Mouse (Mus musculus) liver, adult 2 months (tissue): ENCODE measurements around the gene Rwdd2a. TPM values are rescaled to one million over a fixed set of nuclear protein-coding genes. Genes with fewer than 3 reads are reported as not detected.

Experiments
- DNase-seq: peaks from one replicate; pipeline ENCODE4 v3.0.0-alpha.2; 2011; ENCODE audit warnings: low read depth, low spot score; ENCODE audit errors: extremely low read depth
- H3K27ac ChIP-seq: fragments of 200-500 bp; replicated peaks from 2 replicates; pipeline ENCODE4 v1.5.1; 2012; ENCODE audit warnings: low read depth, mild to moderate bottlenecking, control low read depth, inconsistent platforms, low read length; ENCODE audit not compliant: insufficient read depth
- H3K27me3 ChIP-seq: fragments of 200-500 bp; 2 replicates; pipeline ENCODE4 v1.6.1; 2012; ENCODE audit warnings: mild to moderate bottlenecking, moderate library complexity, low read length, inconsistent platforms; ENCODE audit not compliant: control insufficient read depth, insufficient read depth
- H3K36me3 ChIP-seq: fragments of 200-500 bp; 2 replicates; pipeline ENCODE4 v1.6.1; 2012; ENCODE audit warnings: low read length, inconsistent platforms; ENCODE audit not compliant: control insufficient read depth, insufficient read depth
- H3K4me1 ChIP-seq: fragments of 200-500 bp; 2 replicates; pipeline ENCODE4 v1.6.1; 2011; ENCODE audit warnings: low read length; ENCODE audit not compliant: control insufficient read depth, insufficient read depth
- H3K4me3 ChIP-seq: fragments of 200-500 bp; 2 replicates; pipeline ENCODE4 v1.5.1; 2011; ENCODE audit warnings: low read depth, mild to moderate bottlenecking, control low read depth, low read length, moderate library complexity; ENCODE audit not compliant: insufficient read depth
- H3K79me2 ChIP-seq: fragments of 200-500 bp; 2 replicates; pipeline ENCODE4 v1.6.1; 2012; ENCODE audit warnings: inconsistent platforms, mild to moderate bottlenecking, low read length, moderate library complexity; ENCODE audit not compliant: control insufficient read depth, insufficient read depth
- H3K9ac ChIP-seq: fragments of 200-500 bp; 2 replicates; pipeline ENCODE4 v1.6.1; 2012; ENCODE audit warnings: low read depth, mild to moderate bottlenecking, control low read depth, inconsistent platforms, low read length
- CTCF ChIP-seq: fragments of 200-500 bp; IDR thresholded peaks from 2 replicates; pipeline ENCODE4 v1.5.1; 2011; ENCODE audit warnings: low read depth, low read length, control low read depth
- POLR2A ChIP-seq: fragments of 200-500 bp; IDR thresholded peaks from 2 replicates; pipeline ENCODE4 v1.6.1; 2011; ENCODE audit warnings: low read length, control low read depth; ENCODE audit not compliant: insufficient read depth; ENCODE audit errors: extremely low read depth
- WGBS: fragments of 180-500 bp; shearing (Covaris S2); methylation state at CpG from one replicate; pipeline ENCODE4 v1.1.7; 2018; 5-methylcytosine and 5-hydroxymethylcytosine counted together
- polyA plus RNA-seq: library from polyadenylated mRNA; depleted of rRNA; stranded (reverse); fragments of >200 nt; gene quantifications from 2 replicates; pipeline ENCODE4 v1.2.3, GENCODE M21; 2012; rRNA removed
- total RNA-seq: library from RNA; depleted of rRNA; stranded (reverse); fragments of >200 nt; gene quantifications from 2 replicates; pipeline ENCODE4 v1.2.3, GENCODE M21; 2014; rRNA removed

The Rwdd2a gene
- total and polyA plus RNA-seq, 2 experiments, result not detected

- DNase-seq, result no peak
- Histone ChIP-seq H3K27ac (no peak overlapping the region), H3K36me3 (peaks cover 64% of the 10 kb centered on the region), H3K4me1 (no peaks in the 10 kb centered on the region), H3K27me3 (no peaks in the 10 kb centered on the region), H3K4me3 (no peak overlapping the region), H3K9ac (no peak overlapping the region), H3K79me2 (no peaks in the 10 kb centered on the region)
- TF ChIP-seq POLR2A (no peak), CTCF (no peak)
- 87% methylated on average over 10 of the region's 10 CpGs for WGBS
Measured at GRCm38 (mm10) chr9:86619341-86620139, 47.7 kb downstream of the Rwdd2a start.

GRCm38 (mm10) chr9:86622062-86622461, 50.3 kb downstream of the Rwdd2a start:
- Histone ChIP-seq H3K36me3 (peaks cover 57% of the 10 kb centered on the region), H3K9ac (no peak overlapping the region), H3K27me3 (no peaks in the 10 kb centered on the region), H3K27ac (no peak overlapping the region), H3K4me1 (no peaks in the 10 kb centered on the region), H3K4me3 (no peak overlapping the region), H3K79me2 (no peaks in the 10 kb centered on the region)
- 92% methylated on average over 2 of the region's 2 CpGs for WGBS
- DNase-seq, result no peak
- TF ChIP-seq CTCF, result no peak
- no peak for TF ChIP-seq POLR2A

GRCm38 (mm10) chr9:86624039-86624438, 52.2 kb downstream of the Rwdd2a start:
- Histone ChIP-seq H3K4me1 (no peaks in the 10 kb centered on the region), H3K27ac (no peak overlapping the region), H3K9ac (no peak overlapping the region), H3K79me2 (no peaks in the 10 kb centered on the region), H3K27me3 (no peaks in the 10 kb centered on the region), H3K4me3 (no peak overlapping the region), H3K36me3 (peaks cover 53% of the 10 kb centered on the region)
- TF ChIP-seq POLR2A (no peak), CTCF (no peak)
- WGBS, result 89% methylated on average over 12 of the region's 12 CpGs
- DNase-seq, result no peak

Other genes with a start within 250 kb of the Rwdd2a start
- 2.2 and 3.0 TPM in 2 replicates for gene Ube2cbp, start 107.0 kb upstream of the Rwdd2a start, total RNA-seq
- 0.97 and 1.8 TPM in 2 replicates for gene Ube2cbp, start 107.0 kb upstream of the Rwdd2a start, polyA plus RNA-seq
- gene Dop1a, start 104.8 kb upstream of the Rwdd2a start, total RNA-seq, result 25.2 and 25.9 TPM in 2 replicates
- gene Dop1a, start 104.8 kb upstream of the Rwdd2a start, polyA plus RNA-seq, result 3.8 and 5.9 TPM in 2 replicates
- gene Pgm3, start 149 bp upstream of the Rwdd2a start, total RNA-seq, result 13.3 and 16.5 TPM in 2 replicates
- gene Pgm3, start 149 bp upstream of the Rwdd2a start, polyA plus RNA-seq, result 3.7 TPM in 2 replicates
- gene Me1, start 124.0 kb downstream of the Rwdd2a start, total RNA-seq, result 62.8 and 87.4 TPM in 2 replicates
- 66.3 and 101 TPM in 2 replicates for gene Me1, start 124.0 kb downstream of the Rwdd2a start, polyA plus RNA-seq
- gene Prss35, start 171.7 kb downstream of the Rwdd2a start, total RNA-seq, result 0.20 TPM in 1 of 2 replicates, not detected in the other
- 0.02 TPM in 1 of 2 replicates, not detected in the other for gene Prss35, start 171.7 kb downstream of the Rwdd2a start, polyA plus RNA-seq